Mouse (Mus musculus) myocyte (in vitro differentiated cells): ENCODE measurements around the gene Lrrc56. TPM values are rescaled to one million over a fixed set of nuclear protein-coding genes. Genes with fewer than 3 reads are reported as not detected.

Source experiments
- H3K27me3 ChIP-seq: one replicate; pipeline ENCODE4 v1.6.1; 2011; ENCODE audit not compliant: control insufficient read depth, insufficient read depth, insufficient read length
- H3K36me3 ChIP-seq: one replicate; pipeline ENCODE4 v1.6.1; 2011; ENCODE audit not compliant: control insufficient read depth, insufficient read depth
- H3K4me2 ChIP-seq: one replicate; pipeline ENCODE4 v1.6.1; 2011; ENCODE audit warnings: low read depth, control low read depth
- H3K4me3 ChIP-seq: one replicate; pipeline ENCODE4 v1.5.1; 2011; ENCODE audit warnings: mild to moderate bottlenecking, control low read depth, moderate library complexity
- H3K79me2 ChIP-seq: one replicate; pipeline ENCODE4 v1.6.1; 2011; ENCODE audit not compliant: control insufficient read depth, insufficient read depth
- H3ac ChIP-seq: one replicate; pipeline ENCODE4 v1.6.1; 2011; ENCODE audit not compliant: control insufficient read depth, insufficient read length
- CEBPB ChIP-seq: IDR thresholded peaks from 2 replicates; pipeline ENCODE4 v1.6.1; 2011; ENCODE audit warnings: mild to moderate bottlenecking, moderate library complexity; ENCODE audit not compliant: poor library complexity, insufficient read depth, severe bottlenecking
- E2F4 ChIP-seq: IDR thresholded peaks from one replicate; pipeline ENCODE4 v1.6.1; 2011; ENCODE audit warnings: mild to moderate bottlenecking, control low read depth, moderate library complexity; ENCODE audit not compliant: insufficient read depth
- MAX ChIP-seq: IDR thresholded peaks from one replicate; pipeline ENCODE4 v1.6.1; 2011; ENCODE audit warnings: low read depth, mild to moderate bottlenecking, control low read depth
- MYOD1 ChIP-seq, 3 experiments: IDR thresholded peaks; one replicate each; pipeline ENCODE4 v1.6.1; 2011; ENCODE audit warnings: control low read depth in 2 of 3, low read depth in 2 of 3, mild to moderate bottlenecking in 2 of 3, moderate library complexity in 1 of 3; ENCODE audit not compliant: insufficient read length in 2 of 3, control insufficient read depth in 1 of 3
- MYOG ChIP-seq, 3 experiments: IDR thresholded peaks; one replicate each; pipeline ENCODE4 v1.6.1; 2011; ENCODE audit warnings: control low read depth in 2 of 3, low read depth in 2 of 3, mild to moderate bottlenecking in 2 of 3; ENCODE audit not compliant: insufficient read length in 2 of 3, control insufficient read depth in 1 of 3, insufficient read depth in 1 of 3
- POLR2A ChIP-seq: IDR thresholded peaks from one replicate; pipeline ENCODE4 v1.6.1; 2011; ENCODE audit warnings: low read depth, mild to moderate bottlenecking, control low read depth, moderate library complexity; ENCODE audit not compliant: insufficient read length
- POLR2AphosphoS2 ChIP-seq: IDR thresholded peaks from one replicate; pipeline ENCODE4 v1.6.1; 2011; ENCODE audit warnings: low read depth, control low read depth; ENCODE audit not compliant: insufficient read length
- REST ChIP-seq: IDR thresholded peaks from one replicate; pipeline ENCODE4 v1.6.1; 2011; ENCODE audit warnings: mild to moderate bottlenecking, control low read depth, moderate library complexity; ENCODE audit not compliant: insufficient read depth, insufficient read length
- SRF ChIP-seq: IDR thresholded peaks from one replicate; pipeline ENCODE4 v1.6.1; 2011; ENCODE audit warnings: low read depth; ENCODE audit not compliant: control insufficient read depth, insufficient read length
- TCF12 ChIP-seq: IDR thresholded peaks from one replicate; pipeline ENCODE4 v1.6.1; 2011; ENCODE audit warnings: mild to moderate bottlenecking, control low read depth; ENCODE audit not compliant: poor library complexity, insufficient read depth, severe bottlenecking
- TCF3 ChIP-seq: IDR thresholded peaks from one replicate; pipeline ENCODE4 v1.6.1; 2011; ENCODE audit warnings: low read depth, control low read depth; ENCODE audit not compliant: insufficient read length
- USF1 ChIP-seq: IDR thresholded peaks from one replicate; pipeline ENCODE4 v1.6.1; 2011; ENCODE audit warnings: low read depth, mild to moderate bottlenecking, control low read depth, moderate library complexity
- polyA plus RNA-seq: library from polyadenylated mRNA; unstranded; fragments of >200 nt; fragmentation: generic; extraction: Trizol; gene quantifications from one replicate; pipeline ENCODE4 v1.2.1, GENCODE M21; 2012; ENCODE audit warnings: missing spikeins

Gene Lrrc56
- polyA plus RNA-seq, 1 experiment = 1.1 TPM

DNA sequence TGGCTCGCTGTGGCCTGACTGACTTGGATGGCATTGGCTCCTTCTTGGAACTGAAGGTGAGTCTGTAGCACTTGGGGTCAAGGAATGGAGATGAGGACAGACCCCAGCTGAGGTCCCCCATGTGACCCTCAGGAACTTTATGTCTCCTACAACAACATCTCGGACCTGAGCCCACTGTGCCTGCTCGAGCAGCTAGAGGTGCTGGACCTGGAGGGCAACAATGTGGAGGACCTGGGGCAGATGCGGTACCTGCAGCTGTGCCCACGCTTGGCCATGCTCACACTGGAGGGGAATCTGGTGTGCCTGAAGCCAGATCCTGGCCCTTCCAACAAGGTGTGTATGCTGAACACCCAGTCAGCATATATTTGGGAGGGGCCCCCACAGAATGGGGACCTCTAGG, 11.5 kb downstream of the Lrrc56 start:
- H3K4me3 ChIP-seq = no peak overlapping the region
- no peak overlapping the region for H3K4me2 ChIP-seq
- TF ChIP-seq POLR2A (no peak), SRF (no peak), TCF12 (no peak), MAX (no peak), E2F4 (no peak), USF1 (no peak), CEBPB (no peak), MYOD1 (IDR thresholded peaks at IDR 0.05; ENCODE audit: control insufficient read depth in 1 of 3, insufficient read length in 2 of 3, low read depth in 2 of 3) (no peak), REST (no peak)
- no peaks in the 10 kb centered on the region for H3K79me2 ChIP-seq
- peaks cover 45% of the 10 kb centered on the region for H3K27me3 ChIP-seq
- no peak overlapping the region for H3ac ChIP-seq
- H3K36me3 ChIP-seq = no peaks in the 10 kb centered on the region

DNA sequence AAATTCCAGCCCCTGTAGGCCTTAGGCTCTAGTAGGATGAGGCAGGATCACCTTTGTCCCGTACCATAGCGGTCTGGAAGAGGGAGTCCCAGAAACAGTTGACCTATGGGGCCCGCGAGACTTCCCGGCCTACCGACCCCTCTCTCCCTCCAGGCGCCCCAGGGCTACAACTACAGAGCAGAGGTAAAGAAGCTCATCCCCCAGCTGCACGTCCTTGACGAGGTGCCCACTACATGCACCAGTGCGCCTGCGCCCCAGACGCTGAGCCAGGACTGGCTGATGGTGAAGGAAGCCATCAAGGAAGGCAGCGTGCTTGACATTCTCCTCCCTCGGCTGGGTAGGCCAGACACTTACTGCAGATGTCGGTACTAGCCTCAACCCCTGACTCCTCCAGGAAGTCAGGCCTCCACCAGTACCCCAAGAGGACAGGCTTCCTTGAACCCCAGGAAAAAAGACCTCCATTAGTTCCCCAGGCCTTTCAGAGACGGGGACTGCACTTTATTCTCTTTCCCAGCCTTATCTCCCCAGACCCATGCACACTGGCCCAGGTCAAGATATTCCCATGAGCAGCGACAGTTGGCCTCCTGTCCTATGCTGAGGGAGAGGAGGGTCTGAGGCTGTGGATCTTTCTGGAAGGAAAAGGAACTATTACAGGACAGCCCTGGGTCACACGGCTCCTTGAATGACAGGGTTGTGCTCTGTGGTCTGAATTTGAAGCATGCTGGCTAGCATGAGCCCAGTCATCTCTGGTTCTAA, 12.4 kb downstream of the Lrrc56 start:
- Histone ChIP-seq H3K79me2 (no peaks in the 10 kb centered on the region), H3ac (no peak overlapping the region), H3K36me3 (no peaks in the 10 kb centered on the region), H3K27me3 (peaks cover 54% of the 10 kb centered on the region), H3K4me2 (no peak overlapping the region), H3K4me3 (no peak overlapping the region)
- no peak for TF ChIP-seq TCF3
- TF ChIP-seq E2F4 = no peak
- TF ChIP-seq SRF = no peak
- TF ChIP-seq CEBPB = no peak
- no peak for TF ChIP-seq MYOD1 (IDR thresholded peaks at IDR 0.05; ENCODE audit: control insufficient read depth in 1 of 3, insufficient read length in 2 of 3, low read depth in 2 of 3)
- no peak for TF ChIP-seq POLR2AphosphoS2
- TF ChIP-seq TCF12 = no peak
- no peak for TF ChIP-seq USF1
- TF ChIP-seq POLR2A = no peak
- no peak for TF ChIP-seq MYOG (IDR thresholded peaks at IDR 0.05; ENCODE audit: control insufficient read depth in 1 of 3, insufficient read depth in 1 of 3, insufficient read length in 2 of 3, low read depth in 2 of 3)
- TF ChIP-seq MAX = no peak
- TF ChIP-seq REST = no peak

DNA sequence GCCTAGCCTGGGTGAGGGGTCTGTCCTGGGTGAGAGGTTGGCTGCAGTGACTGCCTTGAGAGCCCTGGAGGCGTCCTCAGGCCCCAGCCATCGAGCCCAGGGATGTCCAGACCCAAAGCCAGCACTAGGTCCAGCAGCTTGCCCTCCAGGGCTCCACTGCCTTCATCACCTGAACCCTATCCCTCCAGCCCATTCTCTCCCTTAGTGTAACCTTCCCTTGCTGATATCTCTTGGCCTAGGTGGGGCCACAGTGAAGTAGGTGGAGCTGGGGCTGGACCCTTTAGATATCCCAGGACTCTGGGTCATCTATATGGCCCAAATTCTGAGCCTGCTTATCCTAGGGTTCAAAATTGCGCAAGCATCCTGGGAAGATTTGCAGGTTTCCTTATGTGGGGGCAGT, 15.6 kb downstream of the Lrrc56 start:
- Histone ChIP-seq H3K4me2 (no peak overlapping the region), H3K79me2 (no peaks in the 10 kb centered on the region), H3K36me3 (no peaks in the 10 kb centered on the region), H3ac (no peak overlapping the region), H3K27me3 (peaks cover 76% of the 10 kb centered on the region), H3K4me3 (no peak overlapping the region)
- TF ChIP-seq REST (no peak), POLR2AphosphoS2 (no peak), E2F4 (no peak), USF1 (no peak), TCF3 (no peak)

DNA sequence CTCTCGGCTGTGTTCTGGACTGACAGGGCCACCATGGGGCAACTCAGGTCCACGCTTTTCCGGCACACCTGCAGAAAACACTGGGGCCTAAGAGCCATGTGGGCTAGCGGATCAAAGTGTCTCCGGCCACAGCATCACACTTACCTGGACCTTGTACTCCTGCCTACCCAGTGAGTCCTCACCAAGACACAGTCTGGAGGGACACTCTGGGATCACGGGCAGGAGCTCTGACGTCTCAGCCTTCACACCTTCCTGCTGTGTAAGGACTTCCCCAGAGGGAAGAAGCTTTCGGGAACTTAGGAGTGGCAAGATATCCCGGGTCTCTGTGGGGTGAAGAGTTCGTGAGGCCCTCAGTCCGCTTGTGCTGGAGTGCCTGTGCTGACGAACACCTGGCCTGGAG, 16.2 kb downstream of the Lrrc56 start:
- H3K4me3 ChIP-seq = no peak overlapping the region
- no peaks in the 10 kb centered on the region for H3K79me2 ChIP-seq
- no peak overlapping the region for H3K4me2 ChIP-seq
- no peaks in the 10 kb centered on the region for H3K36me3 ChIP-seq
- TF ChIP-seq E2F4 (no peak), TCF3 (no peak), POLR2AphosphoS2 (no peak), POLR2A (no peak), CEBPB (no peak), REST (no peak), MYOD1 (IDR thresholded peaks at IDR 0.05; ENCODE audit: control insufficient read depth in 1 of 3, insufficient read length in 2 of 3, low read depth in 2 of 3) (no peak), SRF (no peak), TCF12 (no peak), MAX (no peak), USF1 (no peak), MYOG (IDR thresholded peaks at IDR 0.05; ENCODE audit: control insufficient read depth in 1 of 3, insufficient read depth in 1 of 3, insufficient read length in 2 of 3, low read depth in 2 of 3) (no peak)
- peaks cover 76% of the 10 kb centered on the region for H3K27me3 ChIP-seq
- no peak overlapping the region for H3ac ChIP-seq

DNA sequence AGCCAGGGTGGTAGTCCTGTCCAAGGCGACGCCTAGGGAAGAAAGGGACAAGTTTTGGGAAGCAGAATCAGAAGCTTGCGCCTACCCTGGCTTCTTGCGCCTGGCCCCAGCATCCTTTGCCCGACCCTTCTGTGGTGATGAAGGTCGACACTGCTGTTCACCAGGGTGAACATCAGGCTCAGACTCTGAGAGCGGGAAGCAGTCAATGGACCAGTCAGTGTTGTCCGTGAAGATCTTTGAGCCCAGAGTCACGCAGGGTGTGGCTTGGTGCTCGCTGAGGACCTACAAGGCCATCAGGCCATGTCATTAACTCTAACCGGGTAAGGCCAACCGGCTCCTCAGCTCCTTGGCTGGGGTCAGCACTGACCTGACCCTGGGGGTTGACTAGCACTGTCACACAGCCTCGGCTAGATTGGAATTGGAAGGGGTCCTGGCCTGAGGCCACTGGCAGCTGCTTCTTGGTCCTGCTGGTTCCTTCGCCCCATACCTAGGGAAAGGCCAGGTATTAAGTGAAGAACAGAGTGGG, 16.7 kb downstream of the Lrrc56 start:
- TF ChIP-seq CEBPB (no peak), TCF12 (no peak), MYOD1 (IDR thresholded peaks at IDR 0.05; ENCODE audit: control insufficient read depth in 1 of 3, insufficient read length in 2 of 3, low read depth in 2 of 3) (no peak), E2F4 (no peak), MAX (no peak), TCF3 (no peak)
- Histone ChIP-seq H3ac (no peak overlapping the region), H3K27me3 (peaks cover 72% of the 10 kb centered on the region), H3K4me3 (no peak overlapping the region), H3K79me2 (no peaks in the 10 kb centered on the region), H3K36me3 (no peaks in the 10 kb centered on the region), H3K4me2 (no peak overlapping the region)
